In the genomic region with DNA sequence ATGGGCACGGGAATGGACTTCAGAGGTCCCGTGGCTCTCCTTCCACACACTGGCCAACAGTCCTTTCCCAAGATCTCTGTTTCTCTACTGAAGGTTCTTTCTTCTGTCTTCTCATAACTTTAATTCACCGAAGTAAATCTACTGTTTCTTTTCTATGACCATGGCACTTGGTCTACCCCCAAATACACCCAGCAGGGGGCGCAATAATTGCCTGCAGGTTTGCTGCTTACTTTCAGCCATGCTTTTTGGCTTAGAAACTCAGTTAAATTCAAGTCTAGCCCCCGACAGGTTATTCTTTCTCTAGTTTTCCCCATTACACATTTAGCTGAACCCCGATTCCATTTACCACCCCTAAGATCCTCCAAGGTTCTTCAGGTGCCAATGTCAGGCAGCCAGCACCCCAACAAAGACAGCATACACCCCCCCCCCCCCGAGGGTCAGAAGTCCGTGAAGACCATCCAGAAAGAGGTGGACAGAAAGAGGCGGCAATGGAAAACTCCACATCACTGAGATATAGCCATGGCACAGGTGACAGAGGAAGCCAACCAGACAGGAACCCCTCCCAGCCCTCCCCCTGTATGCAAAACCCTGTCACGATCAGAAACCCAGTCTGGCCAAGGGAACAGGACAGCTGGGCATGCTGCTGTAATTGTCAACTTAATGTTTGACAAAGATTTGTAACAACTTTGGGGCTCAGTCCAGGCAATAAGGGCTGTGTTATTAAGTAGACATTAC, we compare ENCODE assay signal across 8 mouse cellular contexts. TPM values are rescaled to one million over a fixed set of nuclear protein-coding genes. Genes with fewer than 3 reads are reported as not detected.
DNase-seq lines count a peak whose midpoint lies in the region; ATAC-seq and TF ChIP-seq lines count a peak whose summit lies in the region.

No protein-coding gene starts in this region.

- no peak overlapping the region for H3K27ac ChIP-seq in midbrain, postnatal 0 days (ENCODE audit: low read depth, low read length)

- DNase-seq in gastrocnemius, adult 18-20 months (ENCODE audit: low spot score): peak; percentile 46
- DNase-seq in gastrocnemius, postnatal 25 days: no peak
- DNase-seq in right cerebral cortex, adult 2 months (ENCODE audit: low spot score in 2 of 2): peak; percentile 48 to 55
- DNase-seq in right cerebral cortex, postnatal 36 days (ENCODE audit: low spot score in 2 of 2): no peak
- peak; percentile 50 for DNase-seq in cerebellum, adult 8-10 months
- peak; percentile 76 for DNase-seq in induced T-regulatory cell, adult 2 months (ENCODE audit: low read depth)
- peak; percentile 28 for DNase-seq in midbrain, postnatal 0 days (ENCODE audit: low spot score)
- DNase-seq in urinary bladder, postnatal 36 days (ENCODE audit: low spot score in 2 of 2): peak; percentile 24 to 34

- no peaks in the 10 kb centered on the region for H3K27me3 ChIP-seq in midbrain, postnatal 0 days (ENCODE audit: insufficient read depth, low read length)

- peak; percentile 70 for TF ChIP-seq CTCF in midbrain, postnatal 0 days (IDR thresholded peaks at IDR 0.05)

- WGBS in midbrain, postnatal 0 days: 78% methylated on average over 10 of the region's 10 CpGs

- no peak overlapping the region for H3K9ac ChIP-seq in midbrain, postnatal 0 days (replicated peaks; ENCODE audit: low read length, poor library complexity, severe bottlenecking)

- H3K4me2 ChIP-seq in midbrain, postnatal 0 days (ENCODE audit: low read depth, low read length, poor library complexity, severe bottlenecking): no peak overlapping the region

- no peak for ATAC-seq in midbrain, postnatal 0 days (ENCODE audit: low FRiP score)

- no peak overlapping the region for H3K4me3 ChIP-seq in midbrain, postnatal 0 days (ENCODE audit: low read depth, low read length)

- peaks cover 25% of the 10 kb centered on the region for H3K36me3 ChIP-seq in midbrain, postnatal 0 days (ENCODE audit: insufficient read depth, low read length)

- H3K9me3 ChIP-seq in midbrain, postnatal 0 days (ENCODE audit: low read length): no peaks in the 10 kb centered on the region

- no peaks in the 10 kb centered on the region for H3K4me1 ChIP-seq in midbrain, postnatal 0 days (ENCODE audit: insufficient read depth, low read length)

RNA-seq across cellular contexts. Expression of a gene that starts 18.6 kb away (rescaled TPM):
- 10 to 100 TPM; 13.3 to 18.2 TPM for total RNA-seq in gastrocnemius, adult 18-20 months (2021)
- total RNA-seq in gastrocnemius, postnatal 25 days (2021): 10 to 100 TPM; 13.8 to 17.4 TPM
- 62.4 and 98.7 TPM in 2 replicates for total RNA-seq in midbrain, postnatal 0 days (2014; rRNA removed)
- 131 and 134 TPM in 2 replicates for polyA plus RNA-seq in midbrain, postnatal 0 days (2015; fragmentation: Nextera tagmentation; extraction: Ambion mirVana)

RNA-seq across cellular contexts. Expression of a gene that starts 18.6 kb away (rescaled TPM):
- 10 to 100 TPM; 90.6 to 92.3 TPM for total RNA-seq in gastrocnemius, adult 18-20 months (2021)
- 100 to 1,000 TPM in 1 of 2 experiments, 10 to 100 TPM in 1; 93.4 to 112 TPM for total RNA-seq in gastrocnemius, postnatal 25 days (2021)
- total RNA-seq in midbrain, postnatal 0 days (2014; rRNA removed): 50.4 and 52.2 TPM in 2 replicates
- 42.9 and 44.5 TPM in 2 replicates for polyA plus RNA-seq in midbrain, postnatal 0 days (2015; fragmentation: Nextera tagmentation; extraction: Ambion mirVana)

Comparison
In these comparisons a context has a peak if more than half of its experiments do, and no peak if none do; other contexts are left out.
1. DNase-seq: peak in gastrocnemius, adult 18-20 months (single experiment), right cerebral cortex, adult 2 months (2 of 2), cerebellum, adult 8-10 months (single experiment), induced T-regulatory cell, adult 2 months (single experiment), midbrain, postnatal 0 days (single experiment) and urinary bladder, postnatal 36 days (2 of 2); none in gastrocnemius, postnatal 25 days (single experiment) and right cerebral cortex, postnatal 36 days (0 of 2).